Mouse (Mus musculus) c-Kit-positive CD71-positive TER-119-negative erythroid progenitor cells, embryonic 14.5 days (primary cell): ENCODE measurements around the gene Prcp.

Experiments
- DNase-seq: peaks from one replicate; pipeline ENCODE4 v3.0.0-alpha.2; 2013; ENCODE audit warnings: low read depth

The Prcp gene

DNA sequence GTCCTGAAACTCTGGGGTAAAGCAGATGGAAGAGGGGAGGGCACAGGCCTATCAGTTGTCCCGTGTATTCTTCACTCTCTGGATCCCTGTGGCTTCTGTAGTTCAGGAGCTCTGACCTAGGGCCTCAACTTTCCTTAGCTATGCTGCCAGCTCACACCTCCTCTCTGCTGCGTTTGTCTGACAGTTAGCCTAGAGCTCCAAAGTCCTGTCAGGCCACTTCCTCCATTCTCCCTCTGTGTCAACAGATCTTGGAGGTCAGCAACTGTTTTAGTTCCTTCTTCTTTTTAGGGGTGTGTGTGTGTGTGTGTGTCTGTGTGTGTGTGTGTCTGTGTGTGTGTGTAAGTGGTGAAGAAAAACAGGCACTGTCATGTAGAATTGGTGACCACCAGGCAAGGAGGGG, 106.5 kb downstream of the Prcp start:
- DNase-seq: no peak

- no peak for DNase-seq
Measured at GRCm38 (mm10) chr7:92981864-92982263, 107.6 kb downstream of the Prcp start.
